Mouse (Mus musculus): ENCODE data around the gene Plbd2. TPM values are rescaled to one million over a fixed set of nuclear protein-coding genes. Genes with fewer than 3 reads are reported as not detected.

The Plbd2 gene
- polyA plus RNA-seq (2014; fragmentation: Nextera tagmentation; extraction: Ambion mirVana) = 32.8 and 35.1 TPM in 2 replicates

DNA sequence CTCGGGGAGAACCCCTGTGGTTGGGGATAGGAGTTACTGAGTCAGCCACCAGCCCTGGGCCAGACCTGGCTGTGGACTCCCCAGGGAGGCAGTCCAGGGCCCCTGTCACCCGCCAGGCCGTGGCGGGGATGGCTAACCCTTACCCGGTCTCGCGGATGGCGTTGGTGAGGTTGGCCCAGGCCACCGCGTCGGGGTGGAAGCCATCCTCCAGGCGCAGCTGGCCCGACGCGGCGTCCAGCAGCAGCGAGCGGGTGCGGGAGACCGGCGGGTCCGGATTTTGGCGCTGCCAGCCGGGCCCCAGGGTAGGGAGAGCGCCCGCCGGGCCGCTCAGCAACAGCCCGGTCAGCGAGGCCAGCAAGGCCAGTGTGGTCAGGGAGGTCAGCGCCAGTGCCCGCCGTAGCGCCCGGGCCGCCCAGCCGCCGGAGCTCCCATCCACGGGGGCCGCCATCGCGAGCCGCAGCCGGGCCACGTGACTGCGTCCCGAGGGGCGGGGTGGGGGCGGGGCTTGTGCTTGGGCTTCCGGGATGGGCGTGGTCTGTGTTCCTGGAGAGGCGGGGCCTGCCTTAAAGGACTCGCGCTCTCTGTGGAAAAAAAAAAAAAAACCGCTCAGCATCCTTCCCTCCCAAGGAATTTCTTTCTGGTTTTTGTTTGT, at the start of gene Plbd2:
Gene Plbd2 (minus strand): TSS at position 482 of the 652 bp plus-strand sequence.
- H3K27ac ChIP-seq (ENCODE audit: low read depth, low read length) = no peak within 1 kb of the TSS
- H3K9me3 ChIP-seq (ENCODE audit: control insufficient read depth, low read length) = no peaks in the 10 kb centered on the region
- ATAC-seq (replicated peaks; ENCODE audit: low FRiP score) (peak; percentile 69), DNase-seq (ENCODE audit: low spot score) (peak; percentile 96)
- H3K36me3 ChIP-seq (ENCODE audit: control insufficient read depth, insufficient read depth, low read length) = no peaks in the 10 kb centered on the region
- under 1% methylated on average over 49 of the region's 55 CpGs for WGBS
- no peaks in the 10 kb centered on the region for H3K27me3 ChIP-seq (replicated peaks; ENCODE audit: control insufficient read depth, insufficient read depth, low read length)
- peak within 1 kb of the TSS; percentile 81 for H3K9ac ChIP-seq (ENCODE audit: low read depth, low read length)
- H3K4me2 ChIP-seq = peak within 1 kb of the TSS; percentile 97
- H3K4me1 ChIP-seq (replicated peaks; ENCODE audit: control insufficient read depth, insufficient read depth, low read length) = peaks cover 15% of the 10 kb centered on the region
- peak within 1 kb of the TSS; percentile 91 for H3K4me3 ChIP-seq (ENCODE audit: low read depth, low read length)

GRCm38 (mm10) chr5:120550673-120551072, 47.2 kb upstream of the Plbd2 start:
- no peak for ATAC-seq (replicated peaks; ENCODE audit: low FRiP score)
- WGBS = 96% methylated on average over 5 of the region's 5 CpGs
- H3K36me3 ChIP-seq (ENCODE audit: control insufficient read depth, insufficient read depth, low read length) = peaks cover 35% of the 10 kb centered on the region

GRCm38 (mm10) chr5:120550137-120550536, 46.7 kb upstream of the Plbd2 start:
- Histone ChIP-seq H3K27me3 (replicated peaks; ENCODE audit: control insufficient read depth, insufficient read depth, low read length) (no peaks in the 10 kb centered on the region), H3K9ac (ENCODE audit: low read depth, low read length) (no peak overlapping the region), H3K4me1 (replicated peaks; ENCODE audit: control insufficient read depth, insufficient read depth, low read length) (no peaks in the 10 kb centered on the region), H3K9me3 (ENCODE audit: control insufficient read depth, low read length) (no peaks in the 10 kb centered on the region), H3K36me3 (ENCODE audit: control insufficient read depth, insufficient read depth, low read length) (peaks cover 31% of the 10 kb centered on the region), H3K4me2 (no peak overlapping the region), H3K27ac (ENCODE audit: low read depth, low read length) (no peak overlapping the region), H3K4me3 (ENCODE audit: low read depth, low read length) (no peak overlapping the region)
- WGBS = 74% methylated on average over 5 of the region's 5 CpGs
- no peak for DNase-seq (ENCODE audit: low spot score)
- ATAC-seq (replicated peaks; ENCODE audit: low FRiP score) = no peak

More at GRCm38 (mm10) chr5:120550673-120551072, 47.2 kb upstream of the Plbd2 start:
- H3K9ac ChIP-seq (ENCODE audit: low read depth, low read length) = no peak overlapping the region
- no peak overlapping the region for H3K4me2 ChIP-seq
- DNase-seq (ENCODE audit: low spot score) = no peak
- H3K27me3 ChIP-seq (replicated peaks; ENCODE audit: control insufficient read depth, insufficient read depth, low read length) = no peaks in the 10 kb centered on the region
- no peaks in the 10 kb centered on the region for H3K4me1 ChIP-seq (replicated peaks; ENCODE audit: control insufficient read depth, insufficient read depth, low read length)
- H3K4me3 ChIP-seq (ENCODE audit: low read depth, low read length) = no peak overlapping the region
- H3K27ac ChIP-seq (ENCODE audit: low read depth, low read length) = no peak overlapping the region
- no peaks in the 10 kb centered on the region for H3K9me3 ChIP-seq (ENCODE audit: control insufficient read depth, low read length)

GRCm38 (mm10) chr5:120548236-120548850, 44.9 kb upstream of the Plbd2 start:
- 0 out of 2 replicates have a peak, but pooled peaks have one; percentile 33 for ATAC-seq (replicated peaks; ENCODE audit: low FRiP score)
- no peaks in the 10 kb centered on the region for H3K4me1 ChIP-seq (replicated peaks; ENCODE audit: control insufficient read depth, insufficient read depth, low read length)
- no peak overlapping the region for H3K27ac ChIP-seq (ENCODE audit: low read depth, low read length)
- no peaks in the 10 kb centered on the region for H3K27me3 ChIP-seq (replicated peaks; ENCODE audit: control insufficient read depth, insufficient read depth, low read length)
- 76% methylated on average over 11 of the region's 11 CpGs for WGBS
- no peak for DNase-seq (ENCODE audit: low spot score)
- no peak overlapping the region for H3K9ac ChIP-seq (ENCODE audit: low read depth, low read length)
- no peak overlapping the region for H3K4me3 ChIP-seq (ENCODE audit: low read depth, low read length)
- peaks cover 24% of the 10 kb centered on the region for H3K36me3 ChIP-seq (ENCODE audit: control insufficient read depth, insufficient read depth, low read length)
- no peaks in the 10 kb centered on the region for H3K9me3 ChIP-seq (ENCODE audit: control insufficient read depth, low read length)
- no peak overlapping the region for H3K4me2 ChIP-seq

DNA sequence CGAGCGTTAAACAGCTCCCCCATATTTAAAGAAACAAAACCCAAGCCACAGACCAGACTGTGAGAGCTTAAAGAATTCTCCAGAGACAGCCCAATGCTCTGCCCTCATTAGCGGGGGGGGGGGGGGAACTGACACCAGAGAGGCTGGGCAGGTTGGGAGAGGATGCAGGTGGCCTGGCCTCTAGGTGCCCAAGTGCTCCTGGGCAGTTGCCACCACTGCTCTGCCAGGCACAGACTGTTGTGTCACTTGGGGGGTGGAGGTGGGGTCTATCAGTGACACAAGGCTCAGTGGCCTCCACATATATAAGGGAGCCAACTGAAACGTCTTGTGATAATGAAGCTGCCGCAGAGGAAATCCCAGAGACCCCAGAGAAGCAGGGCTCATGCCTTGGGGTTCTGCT, 33.2 kb upstream of the Plbd2 start:
- DNase-seq (ENCODE audit: low spot score) (no peak), ATAC-seq (replicated peaks; ENCODE audit: low FRiP score) (no peak)
- peaks cover 49% of the 10 kb centered on the region for H3K36me3 ChIP-seq (ENCODE audit: control insufficient read depth, insufficient read depth, low read length)
- H3K27me3 ChIP-seq (replicated peaks; ENCODE audit: control insufficient read depth, insufficient read depth, low read length) = no peaks in the 10 kb centered on the region
- H3K4me2 ChIP-seq = no peak overlapping the region
- no peaks in the 10 kb centered on the region for H3K4me1 ChIP-seq (replicated peaks; ENCODE audit: control insufficient read depth, insufficient read depth, low read length)
- H3K4me3 ChIP-seq (ENCODE audit: low read depth, low read length) = no peak overlapping the region
- WGBS = 84% methylated on average over 5 of the region's 5 CpGs
- no peaks in the 10 kb centered on the region for H3K9me3 ChIP-seq (ENCODE audit: control insufficient read depth, low read length)
- H3K9ac ChIP-seq (ENCODE audit: low read depth, low read length) = no peak overlapping the region
- no peak overlapping the region for H3K27ac ChIP-seq (ENCODE audit: low read depth, low read length)

GRCm38 (mm10) chr5:120536046-120536445, 32.6 kb upstream of the Plbd2 start:
- H3K4me1 ChIP-seq (replicated peaks; ENCODE audit: control insufficient read depth, insufficient read depth, low read length) = no peaks in the 10 kb centered on the region
- H3K27ac ChIP-seq (ENCODE audit: low read depth, low read length) = no peak overlapping the region
- ATAC-seq (replicated peaks; ENCODE audit: low FRiP score) (no peak), DNase-seq (ENCODE audit: low spot score) (no peak)
- peaks cover 45% of the 10 kb centered on the region for H3K36me3 ChIP-seq (ENCODE audit: control insufficient read depth, insufficient read depth, low read length)
- no peak overlapping the region for H3K4me2 ChIP-seq
- WGBS = 89% methylated on average over 13 of the region's 13 CpGs
- H3K9ac ChIP-seq (ENCODE audit: low read depth, low read length) = no peak overlapping the region
- no peaks in the 10 kb centered on the region for H3K9me3 ChIP-seq (ENCODE audit: control insufficient read depth, low read length)
- no peak overlapping the region for H3K4me3 ChIP-seq (ENCODE audit: low read depth, low read length)
- no peaks in the 10 kb centered on the region for H3K27me3 ChIP-seq (replicated peaks; ENCODE audit: control insufficient read depth, insufficient read depth, low read length)

DNA sequence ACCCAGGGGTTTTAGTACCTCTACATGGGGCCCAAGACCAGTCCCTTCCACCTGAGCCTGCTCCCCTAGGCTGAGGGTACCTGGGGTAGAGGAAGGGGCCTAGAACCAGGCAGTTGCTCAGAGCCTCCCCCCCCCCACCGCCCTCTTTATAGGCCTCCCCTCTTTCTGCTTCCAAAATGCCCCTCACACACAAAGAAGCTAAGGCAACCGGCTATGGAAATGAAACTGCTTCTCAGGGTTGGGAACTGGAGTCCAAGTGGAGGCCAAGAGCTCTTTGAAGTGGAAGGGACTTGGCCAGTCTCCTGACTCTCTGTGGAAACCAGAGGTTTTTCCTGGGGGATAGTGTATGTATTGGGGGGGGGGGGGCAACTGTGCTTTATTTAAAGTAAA, 31.3 kb upstream of the Plbd2 start:
- H3K27me3 ChIP-seq (replicated peaks; ENCODE audit: control insufficient read depth, insufficient read depth, low read length) = no peaks in the 10 kb centered on the region
- WGBS = 73% methylated on average over 2 of the region's 2 CpGs
- ATAC-seq (replicated peaks; ENCODE audit: low FRiP score) = no peak
- no peak overlapping the region for H3K9ac ChIP-seq (ENCODE audit: low read depth, low read length)
- no peak overlapping the region for H3K27ac ChIP-seq (ENCODE audit: low read depth, low read length)
- DNase-seq (ENCODE audit: low spot score) = no peak
- no peak overlapping the region for H3K4me2 ChIP-seq
- no peaks in the 10 kb centered on the region for H3K4me1 ChIP-seq (replicated peaks; ENCODE audit: control insufficient read depth, insufficient read depth, low read length)
- no peak overlapping the region for H3K4me3 ChIP-seq (ENCODE audit: low read depth, low read length)
- H3K9me3 ChIP-seq (ENCODE audit: control insufficient read depth, low read length) = no peaks in the 10 kb centered on the region
- H3K36me3 ChIP-seq (ENCODE audit: control insufficient read depth, insufficient read depth, low read length) = peaks cover 33% of the 10 kb centered on the region

DNA sequence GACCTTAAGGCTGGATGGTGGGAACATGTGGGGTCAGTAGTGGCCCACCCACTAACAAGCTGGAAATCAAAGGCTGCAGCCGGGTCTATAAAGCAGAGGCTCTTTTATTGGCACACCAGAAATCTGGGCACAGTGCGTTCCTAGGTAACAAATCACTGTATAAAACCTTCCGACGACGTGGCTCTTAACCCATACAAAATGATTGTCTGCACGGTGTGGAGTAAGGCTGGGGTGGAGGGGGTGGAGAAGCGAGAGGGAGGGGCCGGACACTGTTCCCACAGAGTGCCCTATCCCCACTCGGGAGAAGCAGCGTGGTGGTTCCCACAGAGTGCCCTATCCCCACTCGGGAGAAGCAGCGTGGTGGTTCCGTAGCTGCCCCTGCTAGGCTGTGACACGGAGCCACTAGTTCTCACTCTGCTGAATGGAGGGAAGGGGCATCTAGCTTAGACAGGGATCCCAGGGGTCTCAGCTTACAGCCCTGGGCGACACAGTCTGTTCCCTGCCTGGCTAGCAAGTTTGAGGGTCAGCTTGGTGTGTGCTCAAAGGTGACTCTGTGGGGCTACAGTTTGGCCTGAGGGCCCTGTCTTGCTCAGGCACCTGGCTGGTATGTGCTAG, 30.8 kb upstream of the Plbd2 start:
- H3K36me3 ChIP-seq (ENCODE audit: control insufficient read depth, insufficient read depth, low read length) = peaks cover 29% of the 10 kb centered on the region
- no peak overlapping the region for H3K9ac ChIP-seq (ENCODE audit: low read depth, low read length)
- 77% methylated on average over 15 of the region's 15 CpGs for WGBS
- no peak overlapping the region for H3K4me3 ChIP-seq (ENCODE audit: low read depth, low read length)
- no peak for ATAC-seq (replicated peaks; ENCODE audit: low FRiP score)
- no peaks in the 10 kb centered on the region for H3K27me3 ChIP-seq (replicated peaks; ENCODE audit: control insufficient read depth, insufficient read depth, low read length)
- H3K4me2 ChIP-seq = no peak overlapping the region
- no peaks in the 10 kb centered on the region for H3K4me1 ChIP-seq (replicated peaks; ENCODE audit: control insufficient read depth, insufficient read depth, low read length)
- no peaks in the 10 kb centered on the region for H3K9me3 ChIP-seq (ENCODE audit: control insufficient read depth, low read length)
- no peak for DNase-seq (ENCODE audit: low spot score)
- H3K27ac ChIP-seq (ENCODE audit: low read depth, low read length) = no peak overlapping the region

Measured in liver, embryonic 11.5 days (tissue).